Mouse (Mus musculus) limb, embryonic 14.5 days (tissue): ENCODE data around the gene Slc25a26. TPM values are rescaled to one million over a fixed set of nuclear protein-coding genes. Genes with fewer than 3 reads are reported as not detected.
A peak's percentile ranks its signal among the peaks of the same experiment; 100 is the strongest.

ENCODE experiments used
- ATAC-seq: fragments of 200-750 bp; cut with Nextera tagmentation; 2 replicates; pipeline ENCODE4 v1.8.0; 2017; ENCODE audit warnings: low read depth, moderate number of reproducible peaks, moderate TSS enrichment; ENCODE audit not compliant: low FRiP score
- DNase-seq: peaks from one replicate; pipeline ENCODE4 v3.0.0-alpha.2; 2015; ENCODE audit warnings: low spot score
- H3K27ac ChIP-seq: fragments of 300-500 bp; sonication (generic); replicated peaks from 2 replicates; pipeline ENCODE4 v1.5.1; 2014; ENCODE audit warnings: low read depth, mild to moderate bottlenecking, low read length, moderate library complexity, mixed read lengths
- H3K27me3 ChIP-seq: fragments of 300-500 bp; sonication (generic); 2 replicates; pipeline ENCODE4 v1.6.1; 2014; ENCODE audit warnings: low read length, mixed read lengths; ENCODE audit not compliant: control insufficient read depth, insufficient read depth
- H3K36me3 ChIP-seq: fragments of 300-500 bp; sonication (generic); 2 replicates; pipeline ENCODE4 v1.6.1; 2014; ENCODE audit warnings: mild to moderate bottlenecking, low read length, moderate library complexity, mixed read lengths; ENCODE audit not compliant: control insufficient read depth, insufficient read depth
- H3K4me1 ChIP-seq: fragments of 300-500 bp; sonication (generic); 2 replicates; pipeline ENCODE4 v1.6.1; 2014; ENCODE audit warnings: antibody characterized with exemption, low read length, mixed read lengths; ENCODE audit not compliant: control insufficient read depth, insufficient read depth
- H3K4me2 ChIP-seq: fragments of 300-500 bp; sonication (generic); replicated peaks from 2 replicates; pipeline ENCODE4 v1.6.1; 2014; ENCODE audit warnings: low read depth, mild to moderate bottlenecking, low read length, moderate library complexity; ENCODE audit not compliant: severe bottlenecking
- H3K4me3 ChIP-seq: fragments of 300-500 bp; sonication (generic); replicated peaks from 2 replicates; pipeline ENCODE4 v1.5.1; 2014; ENCODE audit warnings: low read length
- H3K9ac ChIP-seq: fragments of 300-500 bp; sonication (generic); 2 replicates; pipeline ENCODE4 v1.6.1; 2014; ENCODE audit warnings: mild to moderate bottlenecking, low read depth, low read length, moderate library complexity; ENCODE audit not compliant: severe bottlenecking
- H3K9me3 ChIP-seq: fragments of 300-500 bp; sonication (generic); 2 replicates; pipeline ENCODE4 v1.6.1; 2016; ENCODE audit warnings: low read length; ENCODE audit not compliant: control insufficient read depth
- POLR2A ChIP-seq: fragments of 200-500 bp; IDR thresholded peaks from 2 replicates; pipeline ENCODE4 v1.8.0; 2012; ENCODE audit warnings: inconsistent platforms, mild to moderate bottlenecking, moderate library complexity, borderline replicate concordance; ENCODE audit not compliant: insufficient read depth, insufficient read length; ENCODE audit errors: extremely low read depth
- WGBS: fragments of 180-500 bp; shearing (Covaris S2); extraction: QIAGEN DNeasy Blood & Tissue Kit; methylation state at CpG from one replicate; pipeline ENCODE4 v1.1.7; 2014; 5-methylcytosine and 5-hydroxymethylcytosine counted together
- polyA plus RNA-seq, 2 experiments: library from polyadenylated mRNA; depleted of rRNA in 1 of 2; stranded (reverse) in 1 of 2; unstranded in 1 of 2; fragments of >200 nt; fragmentation: Nextera tagmentation in 1 of 2; extraction: Ambion mirVana in 1 of 2; gene quantifications; 2 replicates each; pipeline versions ENCODE4 v1.2.1 to v1.2.3; 2012 to 2014

Slc25a26 gene
- polyA plus RNA-seq, 2 experiments = 7.1 to 9.3 TPM

DNA sequence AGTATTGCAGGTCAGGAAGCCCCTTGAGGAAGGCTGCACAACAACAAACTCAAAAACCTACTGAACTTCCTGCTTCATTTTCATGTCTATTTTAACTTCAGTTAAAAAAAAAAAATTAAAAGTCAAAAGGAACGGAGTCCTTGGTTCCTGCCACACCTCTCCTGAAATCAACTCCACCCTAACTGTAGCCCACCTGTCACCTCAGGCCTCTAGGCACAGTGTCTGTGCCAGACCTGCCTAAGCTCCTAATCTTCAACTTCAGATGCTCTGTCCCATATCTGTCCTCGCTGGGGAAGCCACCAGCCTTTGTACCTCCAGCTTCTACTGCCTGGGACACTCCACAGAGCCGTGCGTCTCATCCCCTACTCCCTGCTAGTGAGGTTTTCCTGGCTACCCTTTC lies 134.1 kb downstream of the Slc25a26 start:
- Histone ChIP-seq H3K4me3 (no peak overlapping the region), H3K4me1 (peaks cover 19% of the 10 kb centered on the region)
- WGBS = 79% methylated on average over 4 of the region's 4 CpGs

DNA sequence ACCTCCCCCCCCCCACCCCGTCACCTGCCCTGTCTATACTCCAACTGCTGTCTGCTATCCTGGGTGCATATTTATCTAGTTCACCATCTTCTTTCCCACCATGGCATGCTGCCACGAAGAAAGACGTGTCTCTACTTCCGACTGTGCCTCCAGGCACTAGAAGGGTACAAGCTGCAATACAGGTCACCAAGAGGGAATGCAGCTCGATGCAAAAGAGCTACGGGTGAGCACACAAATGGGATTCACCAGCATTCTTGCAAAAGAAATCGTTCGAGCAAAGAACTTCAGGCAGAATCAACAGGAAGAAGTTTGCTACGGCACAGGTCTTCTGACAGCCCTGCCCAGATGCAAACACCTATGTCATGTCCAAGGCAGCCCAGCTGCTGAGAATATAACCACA lies 134.6 kb downstream of the Slc25a26 start:
- no peak for TF ChIP-seq POLR2A
- ATAC-seq = no peak
- no peak overlapping the region for H3K27ac ChIP-seq
- H3K4me3 ChIP-seq = no peak overlapping the region
- no peak for DNase-seq
- H3K36me3 ChIP-seq = peaks cover 2% of the 10 kb centered on the region; the same call in 1 of the 2 replicates
- H3K9ac ChIP-seq = no peak overlapping the region
- H3K4me2 ChIP-seq = no peak overlapping the region
- H3K9me3 ChIP-seq = no peaks in the 10 kb centered on the region
- peaks cover 19% of the 10 kb centered on the region for H3K4me1 ChIP-seq
- no peaks in the 10 kb centered on the region for H3K27me3 ChIP-seq
- 66% methylated on average over 9 of the region's 9 CpGs for WGBS

More for the DNA sequence above, 134.1 kb downstream of the Slc25a26 start:
- Histone ChIP-seq H3K9ac (no peak overlapping the region), H3K27me3 (no peaks in the 10 kb centered on the region), H3K9me3 (no peaks in the 10 kb centered on the region), H3K27ac (no peak overlapping the region), H3K36me3 (peaks cover 3% of the 10 kb centered on the region; the same call in 1 of the 2 replicates), H3K4me2 (no peak overlapping the region)
- TF ChIP-seq POLR2A = no peak
- ATAC-seq (no peak), DNase-seq (no peak)

- Histone ChIP-seq H3K4me3 (no peak overlapping the region), H3K9ac (no peak overlapping the region), H3K27ac (no peak overlapping the region), H3K9me3 (no peaks in the 10 kb centered on the region), H3K4me1 (peaks cover 21% of the 10 kb centered on the region), H3K4me2 (no peak overlapping the region), H3K27me3 (no peaks in the 10 kb centered on the region), H3K36me3 (no peaks in the 10 kb centered on the region; the same call in 1 of the 2 replicates)
- 81% methylated on average over 1 of the region's 1 CpGs for WGBS
- DNase-seq (no peak), ATAC-seq (no peak)
- no peak for TF ChIP-seq POLR2A
Measured at GRCm38 (mm10) chr6:94635343-94635742, 135.2 kb downstream of the Slc25a26 start.

- Histone ChIP-seq H3K4me2 (no peak overlapping the region), H3K9me3 (no peaks in the 10 kb centered on the region), H3K9ac (no peak overlapping the region), H3K36me3 (no peaks in the 10 kb centered on the region; the same call in 1 of the 2 replicates), H3K4me3 (no peak overlapping the region), H3K27me3 (no peaks in the 10 kb centered on the region), H3K27ac (no peak overlapping the region), H3K4me1 (peaks cover 17% of the 10 kb centered on the region)
- peak; percentile 10; the same call in 1 of the 2 replicates for ATAC-seq
- no peak for TF ChIP-seq POLR2A
- no peak for DNase-seq
- WGBS = 36% methylated on average over 5 of the region's 5 CpGs
Measured at GRCm38 (mm10) chr6:94637024-94637434, 136.9 kb downstream of the Slc25a26 start.

DNA sequence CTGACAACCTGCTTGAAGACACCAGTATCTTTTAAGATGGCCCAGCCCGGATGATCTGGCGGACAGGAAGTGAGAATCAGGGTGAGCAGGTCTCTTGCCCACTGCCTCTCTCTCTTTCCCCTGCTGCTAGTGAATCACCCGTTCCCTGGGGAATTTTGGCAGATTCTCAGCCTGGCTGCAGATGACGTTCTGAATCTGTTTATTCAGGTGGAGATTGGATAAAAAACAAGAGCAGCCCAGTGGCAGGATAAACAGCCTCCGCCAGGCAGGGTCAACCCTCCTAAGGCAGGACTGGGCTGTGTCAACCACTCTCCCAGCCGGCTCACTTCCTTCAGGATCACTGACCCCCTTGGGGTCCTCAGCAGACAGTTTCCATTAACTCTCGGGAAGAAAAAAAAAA lies 140.2 kb downstream of the Slc25a26 start:
- H3K27me3 ChIP-seq = no peaks in the 10 kb centered on the region
- H3K27ac ChIP-seq = no peak overlapping the region
- no peak overlapping the region for H3K4me2 ChIP-seq
- ATAC-seq = no peak
- H3K9ac ChIP-seq = no peak overlapping the region
- peaks cover 22% of the 10 kb centered on the region for H3K4me1 ChIP-seq
- no peaks in the 10 kb centered on the region; the same call in 1 of the 2 replicates for H3K36me3 ChIP-seq
- no peak overlapping the region for H3K4me3 ChIP-seq
- H3K9me3 ChIP-seq = no peaks in the 10 kb centered on the region
- WGBS = 27% methylated on average over 7 of the region's 7 CpGs
- DNase-seq = no peak
- TF ChIP-seq POLR2A = no peak

DNA sequence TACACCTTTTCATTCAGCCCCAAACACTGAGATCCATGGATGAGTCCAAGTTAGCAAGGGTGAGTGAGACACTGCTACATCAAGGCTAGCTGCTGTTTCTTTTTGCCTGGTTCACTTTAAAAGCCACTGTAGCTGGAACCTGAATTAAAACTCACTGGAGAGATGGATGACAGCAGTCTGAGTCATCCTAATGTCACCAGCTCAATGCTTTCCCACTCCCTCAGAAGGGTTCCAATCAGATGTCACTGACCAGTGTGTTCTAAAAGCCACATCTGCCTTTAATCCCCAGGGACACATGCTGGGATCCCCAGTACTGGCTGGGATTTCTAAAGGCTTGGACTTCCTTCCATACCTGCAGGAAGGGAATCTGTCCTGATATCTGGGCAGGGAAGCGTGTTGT lies 141.9 kb downstream of the Slc25a26 start:
- H3K9me3 ChIP-seq = no peaks in the 10 kb centered on the region
- no peaks in the 10 kb centered on the region for H3K27me3 ChIP-seq
- H3K36me3 ChIP-seq = no peaks in the 10 kb centered on the region; the same call in 1 of the 2 replicates
- no peak overlapping the region for H3K4me2 ChIP-seq
- H3K4me3 ChIP-seq = no peak overlapping the region
- H3K27ac ChIP-seq = no peak overlapping the region
- ATAC-seq = no peak
- DNase-seq = no peak
- H3K9ac ChIP-seq = no peak overlapping the region
- no peak for TF ChIP-seq POLR2A
- peaks cover 39% of the 10 kb centered on the region for H3K4me1 ChIP-seq
- 83% methylated on average over 1 of the region's 1 CpGs for WGBS
